Mouse (Mus musculus) liver, embryonic 14.5 days (tissue): ENCODE results near the gene Gimap4.

Source experiments
- CTCF ChIP-seq: IDR thresholded peaks from 2 replicates; pipeline ENCODE4 v1.5.1; 2016; ENCODE audit warnings: antibody characterized with exemption, low read depth, control low read depth
- EP300 ChIP-seq: IDR thresholded peaks from 2 replicates; pipeline ENCODE4 v1.6.1; 2016; ENCODE audit warnings: antibody characterized with exemption, low read depth

- TF ChIP-seq CTCF (no peak), EP300 (no peak)
Measured at GRCm38 (mm10) chr6:48692962-48693361, 8.6 kb downstream of the Gimap4 start.
